Mouse (Mus musculus): ENCODE measurements around the gene Safb2. TPM values are rescaled to one million over a fixed set of nuclear protein-coding genes. Genes with fewer than 3 reads are reported as not detected.

The Safb2 gene
- polyA plus RNA-seq, 1 experiment = 137 TPM

DNA sequence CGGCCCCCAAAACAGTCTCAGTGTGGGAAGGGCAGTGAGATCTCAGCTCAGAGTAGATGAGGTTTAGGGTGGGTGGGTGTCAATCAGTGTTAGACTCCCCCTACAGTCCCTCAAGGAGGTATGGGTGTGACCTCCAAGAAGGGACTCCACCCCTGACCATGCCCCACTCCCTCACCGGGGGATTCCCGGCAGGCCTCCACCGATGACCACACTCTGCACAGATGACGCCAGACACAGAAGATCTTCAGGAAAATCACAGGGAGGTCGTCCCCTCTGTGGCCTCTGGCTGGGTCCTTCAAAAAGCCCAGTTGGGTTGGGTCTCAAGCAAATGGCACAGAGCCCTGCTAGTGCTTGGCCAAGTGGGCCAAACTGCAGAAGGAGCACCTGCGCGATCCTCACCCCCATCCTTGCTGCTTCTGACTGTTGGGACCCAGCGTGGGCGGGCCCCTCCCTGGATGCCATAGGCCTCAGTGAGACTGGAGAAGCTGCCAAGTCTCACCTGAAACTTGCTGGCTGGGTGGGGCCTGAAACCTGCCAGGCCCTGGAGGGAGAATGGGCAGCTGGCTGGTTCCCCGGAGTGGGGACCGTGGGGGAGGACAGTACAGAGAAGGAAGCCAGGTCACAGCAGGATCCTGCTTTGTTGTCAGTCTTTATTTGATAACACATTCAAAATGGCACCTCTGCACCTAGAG lies 33.5 kb downstream of the Safb2 start:
- Histone ChIP-seq H3K27me3 (ENCODE audit: control insufficient read depth, insufficient read depth, low read length) (no peaks in the 10 kb centered on the region), H3K4me3 (replicated peaks; ENCODE audit: insufficient read depth, low read depth, low read length) (no peak overlapping the region), H3K27ac (ENCODE audit: insufficient read depth, low read length) (no peak overlapping the region), H3K4me1 (ENCODE audit: control insufficient read depth, insufficient read depth, low read length) (peaks cover 24% of the 10 kb centered on the region)
- no peak for TF ChIP-seq CTCF (IDR thresholded peaks at IDR 0.05; ENCODE audit: borderline replicate concordance, insufficient read depth, low read depth, low read length)
- no peak for TF ChIP-seq POLR2A (IDR thresholded peaks at IDR 0.05; ENCODE audit: borderline replicate concordance, insufficient read depth, low read length)
- 58% methylated on average over 12 of the region's 12 CpGs for WGBS
- peak in 1 of 2 experiments; percentile 25 for DNase-seq

DNA sequence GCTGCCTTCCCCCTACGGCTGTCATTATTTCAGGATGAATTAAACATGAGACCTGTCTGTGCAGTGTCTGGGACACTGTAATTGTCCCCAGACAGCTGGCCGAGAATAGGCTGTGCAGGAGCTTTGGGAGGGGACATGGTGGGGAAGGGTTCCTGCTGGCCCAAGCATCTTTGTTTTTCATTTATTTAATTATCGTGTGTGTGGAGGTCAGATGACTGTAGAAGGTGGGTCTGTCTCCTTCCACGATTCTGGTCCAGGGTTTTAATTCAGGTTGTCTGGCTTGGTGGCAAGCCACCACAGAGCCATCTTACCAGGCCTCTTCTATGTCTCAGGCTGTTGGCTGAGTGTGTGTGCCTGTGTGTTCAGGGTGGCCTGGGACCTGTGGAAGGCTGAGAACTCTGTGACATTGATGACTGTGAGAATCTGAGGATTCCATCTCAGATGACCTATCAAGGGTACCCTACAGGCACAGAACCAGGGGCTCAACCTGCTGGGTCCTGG lies 35.7 kb downstream of the Safb2 start:
- H3K27ac ChIP-seq (ENCODE audit: insufficient read depth, low read length) = no peak overlapping the region
- no peaks in the 10 kb centered on the region for H3K27me3 ChIP-seq (ENCODE audit: control insufficient read depth, insufficient read depth, low read length)
- TF ChIP-seq POLR2A (IDR thresholded peaks at IDR 0.05; ENCODE audit: borderline replicate concordance, insufficient read depth, low read length) (no peak), CTCF (IDR thresholded peaks at IDR 0.05; ENCODE audit: borderline replicate concordance, insufficient read depth, low read depth, low read length) (no peak)
- H3K4me3 ChIP-seq (replicated peaks; ENCODE audit: insufficient read depth, low read depth, low read length) = no peak overlapping the region
- peaks cover 24% of the 10 kb centered on the region for H3K4me1 ChIP-seq (ENCODE audit: control insufficient read depth, insufficient read depth, low read length)
- WGBS = 68% methylated on average over 4 of the region's 4 CpGs
- DNase-seq = peak in 1 of 2 experiments; percentile 14

- TF ChIP-seq POLR2A (IDR thresholded peaks at IDR 0.05; ENCODE audit: borderline replicate concordance, insufficient read depth, low read length) (no peak), CTCF (IDR thresholded peaks at IDR 0.05; ENCODE audit: borderline replicate concordance, insufficient read depth, low read depth, low read length) (peak; percentile 47; the same call in 1 of the 2 replicates)
- H3K4me3 ChIP-seq (replicated peaks; ENCODE audit: insufficient read depth, low read depth, low read length) = no peak overlapping the region
- H3K27me3 ChIP-seq (ENCODE audit: control insufficient read depth, insufficient read depth, low read length) = no peaks in the 10 kb centered on the region
- WGBS = 40% methylated on average over 9 of the region's 9 CpGs
- peak in 1 of 2 experiments; percentile 27 for DNase-seq
- H3K27ac ChIP-seq (ENCODE audit: insufficient read depth, low read length) = no peak overlapping the region
- H3K4me1 ChIP-seq (ENCODE audit: control insufficient read depth, insufficient read depth, low read length) = peaks cover 24% of the 10 kb centered on the region
Measured at GRCm38 (mm10) chr17:56547846-56548604, 36.4 kb downstream of the Safb2 start.

GRCm38 (mm10) chr17:56547116-56547845 lies 37.1 kb downstream of the Safb2 start:
- H3K4me1 ChIP-seq (ENCODE audit: control insufficient read depth, insufficient read depth, low read length) = peaks cover 24% of the 10 kb centered on the region
- DNase-seq = peak; percentile 88 to 95
- WGBS = 8% methylated on average over 17 of the region's 17 CpGs
- H3K27me3 ChIP-seq (ENCODE audit: control insufficient read depth, insufficient read depth, low read length) = no peaks in the 10 kb centered on the region
- H3K27ac ChIP-seq (ENCODE audit: insufficient read depth, low read length) = peak overlapping the region; percentile 45
- no peak for TF ChIP-seq POLR2A (IDR thresholded peaks at IDR 0.05; ENCODE audit: borderline replicate concordance, insufficient read depth, low read length)
- no peak for TF ChIP-seq CTCF (IDR thresholded peaks at IDR 0.05; ENCODE audit: borderline replicate concordance, insufficient read depth, low read depth, low read length)
- no peak overlapping the region for H3K4me3 ChIP-seq (replicated peaks; ENCODE audit: insufficient read depth, low read depth, low read length)

DNA sequence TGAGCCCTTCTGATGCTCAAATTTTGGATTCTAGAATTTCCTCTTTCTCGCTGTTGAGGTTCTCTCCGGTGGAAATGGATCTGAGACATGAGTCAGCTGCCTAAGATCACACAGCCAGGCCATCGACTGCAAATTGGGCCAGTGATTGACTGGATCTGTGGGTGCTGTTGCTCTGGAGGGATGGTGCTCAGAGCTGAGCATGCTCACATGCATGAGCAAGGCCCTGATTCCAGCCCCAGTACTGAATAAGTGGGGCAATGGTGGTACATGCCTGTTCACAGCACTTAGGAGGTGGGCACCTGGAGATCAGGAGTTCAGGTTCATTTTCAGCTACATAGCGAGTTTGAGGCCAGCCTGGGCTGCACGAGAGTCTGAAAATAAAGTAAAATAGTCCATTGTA lies 37.8 kb downstream of the Safb2 start:
- Histone ChIP-seq H3K4me1 (ENCODE audit: control insufficient read depth, insufficient read depth, low read length) (peaks cover 24% of the 10 kb centered on the region), H3K27ac (ENCODE audit: insufficient read depth, low read length) (peak overlapping the region; percentile 45), H3K27me3 (ENCODE audit: control insufficient read depth, insufficient read depth, low read length) (no peaks in the 10 kb centered on the region), H3K4me3 (replicated peaks; ENCODE audit: insufficient read depth, low read depth, low read length) (no peak overlapping the region)
- 63% methylated on average over 5 of the region's 5 CpGs for WGBS
- TF ChIP-seq POLR2A (IDR thresholded peaks at IDR 0.05; ENCODE audit: borderline replicate concordance, insufficient read depth, low read length) (no peak), CTCF (IDR thresholded peaks at IDR 0.05; ENCODE audit: borderline replicate concordance, insufficient read depth, low read depth, low read length) (no peak)
- DNase-seq = no peak

DNA sequence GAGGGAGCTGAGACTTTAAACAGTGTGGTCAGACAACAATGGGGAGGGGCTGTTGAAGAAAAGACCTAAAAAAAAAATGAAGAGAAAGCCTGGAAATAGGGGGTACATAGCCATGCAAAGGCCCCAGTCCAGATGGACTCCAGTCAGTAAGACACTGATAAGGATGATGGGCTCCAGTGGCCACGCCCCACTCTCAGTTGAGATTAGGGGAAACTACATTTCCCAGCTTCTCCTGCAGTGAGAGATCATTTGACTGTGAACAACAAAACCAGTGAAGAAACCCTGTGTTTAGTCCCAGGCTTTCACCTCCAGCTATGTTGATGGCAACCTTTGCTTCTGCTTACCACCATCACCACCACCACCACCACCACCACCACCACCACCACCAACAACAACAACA lies 38.4 kb downstream of the Safb2 start:
- Histone ChIP-seq H3K27ac (ENCODE audit: insufficient read depth, low read length) (no peak overlapping the region), H3K4me3 (replicated peaks; ENCODE audit: insufficient read depth, low read depth, low read length) (no peak overlapping the region), H3K27me3 (ENCODE audit: control insufficient read depth, insufficient read depth, low read length) (no peaks in the 10 kb centered on the region), H3K4me1 (ENCODE audit: control insufficient read depth, insufficient read depth, low read length) (peaks cover 19% of the 10 kb centered on the region)
- TF ChIP-seq CTCF (IDR thresholded peaks at IDR 0.05; ENCODE audit: borderline replicate concordance, insufficient read depth, low read depth, low read length) (no peak), POLR2A (IDR thresholded peaks at IDR 0.05; ENCODE audit: borderline replicate concordance, insufficient read depth, low read length) (no peak)
- no peak for DNase-seq
- whole genome bisulfite sequencing = 88% methylated on average over 1 of the region's 1 CpGs

GRCm38 (mm10) chr17:56544699-56545387 lies 39.5 kb downstream of the Safb2 start:
- no peak for TF ChIP-seq POLR2A (IDR thresholded peaks at IDR 0.05; ENCODE audit: borderline replicate concordance, insufficient read depth, low read length)
- TF ChIP-seq CTCF (IDR thresholded peaks at IDR 0.05; ENCODE audit: borderline replicate concordance, insufficient read depth, low read depth, low read length) = no peak
- 89% methylated on average over 7 of the region's 7 CpGs for WGBS
- DNase-seq = peak in 1 of 2 experiments; percentile 7
- Histone ChIP-seq H3K27me3 (ENCODE audit: control insufficient read depth, insufficient read depth, low read length) (no peaks in the 10 kb centered on the region), H3K4me3 (replicated peaks; ENCODE audit: insufficient read depth, low read depth, low read length) (no peak overlapping the region), H3K27ac (ENCODE audit: insufficient read depth, low read length) (no peak overlapping the region), H3K4me1 (ENCODE audit: control insufficient read depth, insufficient read depth, low read length) (peaks cover 16% of the 10 kb centered on the region)
